29 mouse cellular contexts compared by ENCODE assay signal in genomic region chr12:83617261-83617660, GRCm38 (mm10). TPM values are rescaled to one million over a fixed set of nuclear protein-coding genes. Genes with fewer than 3 reads are reported as not detected.
DNase-seq lines count a peak whose midpoint lies in the region; ATAC-seq and TF ChIP-seq lines count a peak whose summit lies in the region.
"Had no signal": no experiment of that assay in that cellular context is flagged by ENCODE, and none has a peak within 500 bp of the region (broad histone marks: within the 10 kb centered on the region; RNA-seq: fewer than 3 reads in every experiment).

No protein-coding gene starts in this region.

- no peak overlapping the region for H3K9ac ChIP-seq in liver, postnatal 0 days (replicated peaks)
- H3K9ac ChIP-seq: embryonic facial prominence, embryonic 15.5 days; forebrain, embryonic 12.5 days; forebrain, postnatal 0 days; heart, embryonic 13.5 days; hindbrain, embryonic 15.5 days; kidney, embryonic 15.5 days; limb, embryonic 13.5 days; liver, embryonic 15.5 days had no signal

- peak; percentile 67; the same call in 1 of the 2 replicates for ATAC-seq in liver, postnatal 0 days
- ATAC-seq: activated CD4-positive, CD25-positive, alpha-beta regulatory T cell, adult 4 months; forebrain, postnatal 0 days; midbrain, embryonic 16.5 days had no signal

- H3K36me3 ChIP-seq in liver, postnatal 0 days (replicated peaks; ENCODE audit: insufficient read depth, low read length), result no peaks in the 10 kb centered on the region
- H3K36me3 ChIP-seq in megakaryocyte, embryonic 14.5 days (replicated peaks; ENCODE audit: low read length), result no peaks in the 10 kb centered on the region
- H3K36me3 ChIP-seq: embryonic facial prominence, embryonic 10.5 days; embryonic facial prominence, embryonic 15.5 days; forebrain, embryonic 12.5 days; heart, embryonic 13.5 days; hindbrain, embryonic 10.5 days; hindbrain, embryonic 15.5 days; kidney, embryonic 15.5 days; limb, embryonic 13.5 days; liver, embryonic 15.5 days had no signal

- TF ChIP-seq CTCF in liver, postnatal 0 days (IDR thresholded peaks at IDR 0.05; ENCODE audit: low read depth), result no peak
- TF ChIP-seq CTCF in bone marrow, adult 2 months (IDR thresholded peaks at IDR 0.05; ENCODE audit: control insufficient read depth, insufficient read depth, low read length), result no peak

- no peak for TF ChIP-seq EP300 in liver, postnatal 0 days (IDR thresholded peaks at IDR 0.05; ENCODE audit: low read depth)

- H3K4me1 ChIP-seq in liver, postnatal 0 days (ENCODE audit: insufficient read depth), result no peaks in the 10 kb centered on the region; the same call in 1 of the 2 replicates
- no peaks in the 10 kb centered on the region for H3K4me1 ChIP-seq in bone marrow, adult 2 months (ENCODE audit: control insufficient read depth, insufficient read depth, low read length)
- peaks cover 3% of the 10 kb centered on the region for H3K4me1 ChIP-seq in megakaryocyte, embryonic 14.5 days
- H3K4me1 ChIP-seq: embryonic facial prominence, embryonic 10.5 days; embryonic facial prominence, embryonic 15.5 days; forebrain, embryonic 12.5 days; heart, embryonic 13.5 days; hindbrain, embryonic 15.5 days; kidney, embryonic 15.5 days; limb, embryonic 13.5 days; liver, embryonic 15.5 days had no signal

- H3K27ac ChIP-seq in liver, postnatal 0 days (ENCODE audit: low read depth), result 0 out of 2 replicates have a peak overlapping the region, but pooled peaks have one; percentile 44
- peak overlapping the region; percentile 24; the same call in 1 of the 2 replicates for H3K27ac ChIP-seq in bone marrow, adult 2 months (ENCODE audit: control insufficient read depth, insufficient read depth, low read depth, low read length, poor library complexity)
- H3K27ac ChIP-seq: embryonic facial prominence, embryonic 10.5 days; embryonic facial prominence, embryonic 15.5 days; forebrain, embryonic 12.5 days; heart, embryonic 13.5 days; hindbrain, embryonic 10.5 days; hindbrain, embryonic 15.5 days; kidney, embryonic 15.5 days; limb, embryonic 13.5 days; liver, embryonic 15.5 days; macrophage had no signal

- H3K27me3 ChIP-seq in liver, postnatal 0 days (ENCODE audit: insufficient read depth, low read length), result no peaks in the 10 kb centered on the region
- H3K27me3 ChIP-seq in megakaryocyte, embryonic 14.5 days (replicated peaks), result peaks cover 2% of the 10 kb centered on the region
- H3K27me3 ChIP-seq: CH12.LX; embryonic facial prominence, embryonic 15.5 days; forebrain, embryonic 12.5 days; heart, embryonic 13.5 days; hindbrain, embryonic 15.5 days; kidney, embryonic 15.5 days; limb, embryonic 13.5 days; liver, embryonic 15.5 days had no signal

- no peak overlapping the region for H3K4me3 ChIP-seq in liver, postnatal 0 days (ENCODE audit: low read depth, low read length)
- H3K4me3 ChIP-seq in bone marrow, adult 2 months (replicated peaks; ENCODE audit: control insufficient read depth, low read depth, low read length), result peak overlapping the region; percentile 45
- H3K4me3 ChIP-seq in megakaryocyte, embryonic 14.5 days (replicated peaks), result peak overlapping the region; percentile 9
- H3K4me3 ChIP-seq: embryonic facial prominence, embryonic 10.5 days; embryonic facial prominence, embryonic 15.5 days; forebrain, embryonic 12.5 days; heart, embryonic 13.5 days; hindbrain, embryonic 10.5 days; hindbrain, embryonic 15.5 days; kidney, embryonic 15.5 days; limb, embryonic 13.5 days; liver, embryonic 15.5 days had no signal

- DNase-seq in liver, postnatal 0 days, result peak; percentile 28
- DNase-seq in liver (no peak), 416B (ENCODE audit: low read depth) (peak; percentile 74)
- no peak for DNase-seq in right cerebral cortex, postnatal 25 days
- no peak for DNase-seq in spleen, adult 12 weeks (ENCODE audit: low spot score)
- DNase-seq: adrenal gland, postnatal 25 days; cerebellum, adult 2 months; cerebellum, postnatal 25 days; forebrain, postnatal 0 days; heart, postnatal 10 days; kidney, adult 18-20 months; kidney, postnatal 25 days; thymus, postnatal 25 days had no signal

- TF ChIP-seq POLR2A in bone marrow, adult 2 months (IDR thresholded peaks at IDR 0.05; ENCODE audit: borderline replicate concordance, control insufficient read depth, low read depth, low read length), result no peak

- no peaks in the 10 kb centered on the region for H3K9me3 ChIP-seq in liver, postnatal 0 days (ENCODE audit: low read length)
- H3K9me3 ChIP-seq in megakaryocyte, embryonic 14.5 days, result no peaks in the 10 kb centered on the region
- H3K9me3 ChIP-seq: embryonic facial prominence, embryonic 10.5 days; embryonic facial prominence, embryonic 15.5 days; forebrain, embryonic 12.5 days; heart, embryonic 13.5 days; hindbrain, embryonic 10.5 days; hindbrain, embryonic 15.5 days; kidney, embryonic 15.5 days; limb, embryonic 13.5 days; liver, embryonic 15.5 days had no signal

- WGBS in liver, postnatal 0 days (ENCODE audit: insufficient replicate concordance), result 65% methylated on average over 5 of the region's 5 CpGs
- WGBS in bone marrow, adult 2 months, result 60% methylated on average over 5 of the region's 5 CpGs

- no peak overlapping the region for H3K4me2 ChIP-seq in liver, postnatal 0 days (ENCODE audit: low read depth, low read length)
- H3K4me2 ChIP-seq: embryonic facial prominence, embryonic 15.5 days; forebrain, embryonic 12.5 days; heart, embryonic 13.5 days; hindbrain, embryonic 15.5 days; kidney, embryonic 15.5 days; limb, embryonic 13.5 days; liver, embryonic 15.5 days; midbrain, embryonic 11.5 days had no signal

RNA-seq across cellular contexts. Expression of gene Rbm25, which starts 13.8 kb away (rescaled TPM):
- polyA plus RNA-seq in liver, postnatal 0 days (2015; fragmentation: Nextera tagmentation; extraction: Ambion mirVana), result 81.7 and 85.0 TPM in 2 replicates
- 159 and 182 TPM in 2 replicates for polyA plus RNA-seq in bone marrow, adult 2 months (2011; ENCODE audit: insufficient read depth, insufficient read length, low replicate concordance, missing spikeins)
- polyA plus RNA-seq in megakaryocyte, embryonic 14.5 days (2012; ENCODE audit: insufficient read depth, low replicate concordance), result 13.4 and 56.3 TPM in 2 replicates

RNA-seq across cellular contexts. Expression of gene Zfyve1, which starts 20.2 kb away (rescaled TPM):
- 5.5 and 6.4 TPM in 2 replicates for polyA plus RNA-seq in liver, postnatal 0 days (2015; fragmentation: Nextera tagmentation; extraction: Ambion mirVana)
- 6.8 and 17.5 TPM in 2 replicates for polyA plus RNA-seq in bone marrow, adult 2 months (2011; ENCODE audit: insufficient read depth, insufficient read length, low replicate concordance, missing spikeins)
- 1.3 and 19.8 TPM in 2 replicates for polyA plus RNA-seq in megakaryocyte, embryonic 14.5 days (2012; ENCODE audit: insufficient read depth, low replicate concordance)

Comparison
In these comparisons a context has a peak if more than half of its experiments do, and no peak if none do; other contexts are left out.
1. DNase-seq: peak in liver, postnatal 0 days (single experiment) and 416B (single experiment); none in liver (single experiment), right cerebral cortex, postnatal 25 days (single experiment) and spleen, adult 12 weeks (single experiment).